Mouse (Mus musculus) heart, embryonic 12.5 days (tissue): ENCODE results near the gene Crx. TPM values are rescaled to one million over a fixed set of nuclear protein-coding genes. Genes with fewer than 3 reads are reported as not detected.

Experiments used
- ATAC-seq: fragments of 200-750 bp; cut with Nextera tagmentation; 2 replicates; pipeline ENCODE4 v1.8.0; 2017; ENCODE audit warnings: moderate TSS enrichment, moderate library complexity; ENCODE audit not compliant: insufficient number of reproducible peaks, low FRiP score
- H3K27ac ChIP-seq: fragments of 300-500 bp; sonication (generic); 2 replicates; pipeline ENCODE4 v1.5.1; 2016; ENCODE audit warnings: mild to moderate bottlenecking, moderate library complexity; ENCODE audit not compliant: poor library complexity, severe bottlenecking
- H3K27me3 ChIP-seq: fragments of 300-500 bp; sonication (generic); replicated peaks from 2 replicates; pipeline ENCODE4 v1.6.1; 2016; ENCODE audit warnings: mild to moderate bottlenecking, moderate library complexity
- H3K36me3 ChIP-seq: fragments of 300-500 bp; sonication (generic); 2 replicates; pipeline ENCODE4 v1.6.1; 2016; ENCODE audit warnings: mild to moderate bottlenecking, moderate library complexity
- H3K4me1 ChIP-seq: fragments of 300-500 bp; sonication (generic); replicated peaks from 2 replicates; pipeline ENCODE4 v1.6.1; 2016; ENCODE audit warnings: mild to moderate bottlenecking
- H3K4me2 ChIP-seq: fragments of 300-500 bp; sonication (generic); 2 replicates; pipeline ENCODE4 v1.6.1; 2016; ENCODE audit warnings: mild to moderate bottlenecking, moderate library complexity
- H3K4me3 ChIP-seq: fragments of 300-500 bp; sonication (generic); 2 replicates; pipeline ENCODE4 v1.5.1; 2016; ENCODE audit warnings: mild to moderate bottlenecking
- H3K9ac ChIP-seq: fragments of 300-500 bp; sonication (generic); 2 replicates; pipeline ENCODE4 v1.6.1; 2016; ENCODE audit warnings: mild to moderate bottlenecking, moderate library complexity
- H3K9me3 ChIP-seq: fragments of 300-500 bp; sonication (generic); replicated peaks from 2 replicates; pipeline ENCODE4 v1.6.1; 2016; ENCODE audit warnings: mild to moderate bottlenecking, moderate library complexity
- WGBS: fragments of 180-500 bp; shearing (Covaris S2); methylation state at CpG from one replicate; pipeline ENCODE4 v1.1.7; 2016; 5-methylcytosine and 5-hydroxymethylcytosine counted together
- polyA plus RNA-seq: library from polyadenylated mRNA; unstranded; fragments of >200 nt; fragmentation: Nextera tagmentation; extraction: Ambion mirVana; gene quantifications from 2 replicates; pipeline ENCODE4 v1.2.1, GENCODE M21; 2016

The Crx gene
- polyA plus RNA-seq, 1 experiment from 2014 or later, result not detected

- ATAC-seq, result no peak
- Histone ChIP-seq H3K27ac (no peak overlapping the region), H3K36me3 (no peaks in the 10 kb centered on the region), H3K4me1 (no peaks in the 10 kb centered on the region), H3K4me2 (no peak overlapping the region), H3K9me3 (no peaks in the 10 kb centered on the region), H3K9ac (no peak overlapping the region), H3K4me3 (no peak overlapping the region), H3K27me3 (no peaks in the 10 kb centered on the region)
- 31% methylated on average over 2 of the region's 2 CpGs for WGBS
These were observed 20.1 kb downstream of the Crx start for GRCm38 (mm10) chr7:15859657-15860056.

- ATAC-seq, result no peak
- WGBS, result 74% methylated on average over 3 of the region's 3 CpGs
- Histone ChIP-seq H3K36me3 (no peaks in the 10 kb centered on the region), H3K27ac (no peak within 1 kb of the TSS), H3K4me1 (no peaks in the 10 kb centered on the region), H3K4me2 (no peak within 1 kb of the TSS), H3K27me3 (no peaks in the 10 kb centered on the region), H3K9ac (no peak within 1 kb of the TSS), H3K9me3 (peaks cover 38% of the 10 kb centered on the region), H3K4me3 (no peak within 1 kb of the TSS)
These were observed 40.2 kb downstream of the Crx start, which contains the start of gene Obox6 for GRCm38 (mm10) chr7:15839578-15839977. TSS of gene Obox6 (minus strand) at chr7:15839678.

Other genes with a start within 250 kb of the Crx start
- gene Obox3, start 240.1 kb downstream of the Crx start, polyA plus RNA-seq, result not detected in 2 replicates
- not detected in 2 replicates for gene Obox5, start 129.8 kb downstream of the Crx start, polyA plus RNA-seq
- not detected in 2 replicates for gene Obox6, start 40.3 kb downstream of the Crx start, polyA plus RNA-seq
- gene Crxos, start 2.6 kb upstream of the Crx start, polyA plus RNA-seq, result not detected in 2 replicates
- 759 and 790 TPM in 2 replicates for gene Selenow, start 42.4 kb upstream of the Crx start, polyA plus RNA-seq
- 122 and 126 TPM in 2 replicates for gene Nop53, start 66.1 kb upstream of the Crx start, polyA plus RNA-seq
- gene Ehd2, start 87.6 kb upstream of the Crx start, polyA plus RNA-seq, result 35.2 and 37.9 TPM in 2 replicates
- gene Bicra, start 168.0 kb upstream of the Crx start, polyA plus RNA-seq, result 5.9 and 6.4 TPM in 2 replicates
- 0.05 TPM in 1 of 2 replicates, not detected in the other for gene Zfp541, start 181.8 kb upstream of the Crx start, polyA plus RNA-seq
- gene Napa, start 218.5 kb upstream of the Crx start, polyA plus RNA-seq, result 144 and 159 TPM in 2 replicates
- gene Kptn, start 239.9 kb upstream of the Crx start, polyA plus RNA-seq, result 29.4 and 31.0 TPM in 2 replicates
- 0.28 and 0.30 TPM in 2 replicates for gene Slc8a2, start 249.9 kb upstream of the Crx start, polyA plus RNA-seq